Mouse (Mus musculus): Measurements from ENCODE around the gene Gm42669. TPM values are rescaled to one million over a fixed set of nuclear protein-coding genes. Genes with fewer than 3 reads are reported as not detected.

Gene Gm42669
- total RNA-seq, 2 experiments from 2014 or later = 0.18 to 0.20 TPM

Other genes starting within 250 kb of the Gm42669 start
- gene Tgfbr3, start 218.0 kb upstream of the Gm42669 start, total RNA-seq (2021) = 10 to 100 TPM; 18.2 to 21.0 TPM
- gene Brdt, start 176.5 kb upstream of the Gm42669 start, total RNA-seq (2021) = 10 to 100 TPM; 15.5 to 16.2 TPM
- 10 to 100 TPM; 59.1 to 60.8 TPM for gene Ephx4, start 104.9 kb upstream of the Gm42669 start, total RNA-seq (2021)
- under 1 TPM; 0.10 to 0.18 TPM for gene Lpcat2b, start 76.1 kb upstream of the Gm42669 start, total RNA-seq (2021)
- gene Btbd8, start 69.6 kb upstream of the Gm42669 start, total RNA-seq (2021) = 100 to 1,000 TPM; 105 to 115 TPM
- gene 1700028K03Rik, start 27.1 kb downstream of the Gm42669 start, total RNA-seq (2021) = under 1 TPM; 0.28 to 0.54 TPM
- 10 to 100 TPM; 22.4 to 24.9 TPM for gene Rpap2, start 89.8 kb downstream of the Gm42669 start, total RNA-seq (2021)
- gene Glmn, start 90.3 kb downstream of the Gm42669 start, total RNA-seq (2021) = 10 to 100 TPM; 13.2 to 14.6 TPM
- gene Gfi1, start 218.4 kb downstream of the Gm42669 start, total RNA-seq (2021) = not detected

Data from layer of hippocampus, adult 18-20 months (tissue).